Mouse (Mus musculus) stomach, postnatal 0 days (tissue): ENCODE data around the gene Meis1.

Source experiments
- CTCF ChIP-seq: IDR thresholded peaks from 2 replicates; pipeline ENCODE4 v1.5.1; 2016; ENCODE audit warnings: antibody characterized with exemption, low read depth, mild to moderate bottlenecking, moderate library complexity
- EP300 ChIP-seq: optimal IDR thresholded peaks from 2 replicates; pipeline ENCODE3; 2016; ENCODE audit warnings: antibody characterized with exemption

DNA sequence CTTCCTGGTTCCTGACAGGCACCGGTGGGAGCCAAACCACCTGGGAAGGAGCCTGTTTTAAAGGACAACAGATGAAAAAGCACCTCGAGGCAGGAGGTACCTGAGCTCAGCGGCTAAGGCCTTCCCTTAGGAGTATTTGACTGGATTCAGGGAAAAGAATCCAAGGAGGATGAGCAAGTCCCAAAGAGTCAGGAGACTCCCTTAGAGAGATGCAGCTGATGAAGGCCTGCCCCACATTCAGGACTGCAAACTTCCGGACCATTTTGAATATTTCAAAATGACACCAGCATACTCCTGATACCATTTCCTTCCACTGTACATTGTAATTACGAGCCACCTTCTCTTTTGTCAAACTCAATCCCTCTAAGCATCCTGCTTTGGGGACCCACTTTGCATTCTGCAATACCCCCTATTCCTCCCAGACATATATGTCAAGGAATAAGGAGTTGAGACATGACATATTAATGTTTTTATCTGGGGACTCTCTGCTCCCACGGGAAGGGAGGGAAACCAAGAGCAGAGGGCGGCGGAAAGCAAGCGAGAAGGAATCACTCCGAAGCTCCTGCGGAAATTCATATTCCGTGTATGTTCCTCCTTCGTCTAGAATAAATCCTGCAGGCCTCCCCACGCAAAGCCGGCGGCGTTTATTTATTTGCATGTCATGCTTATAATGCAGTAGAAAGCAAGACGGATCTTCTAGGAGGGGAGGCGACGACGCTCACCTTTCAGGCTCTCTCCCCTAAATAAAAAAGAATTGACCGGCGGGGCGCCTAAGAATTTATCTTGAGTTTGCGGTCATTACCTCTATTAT lies 148.5 kb downstream of the Meis1 start:
- TF ChIP-seq CTCF (no peak), EP300 (no peak)
